Mouse (Mus musculus): ENCODE measurements around the gene Hadh. TPM values are rescaled to one million over a fixed set of nuclear protein-coding genes. Genes with fewer than 3 reads are reported as not detected.

Hadh gene
- polyA plus RNA-seq, 1 experiment from 2014 or later: 74.1 TPM

DNA sequence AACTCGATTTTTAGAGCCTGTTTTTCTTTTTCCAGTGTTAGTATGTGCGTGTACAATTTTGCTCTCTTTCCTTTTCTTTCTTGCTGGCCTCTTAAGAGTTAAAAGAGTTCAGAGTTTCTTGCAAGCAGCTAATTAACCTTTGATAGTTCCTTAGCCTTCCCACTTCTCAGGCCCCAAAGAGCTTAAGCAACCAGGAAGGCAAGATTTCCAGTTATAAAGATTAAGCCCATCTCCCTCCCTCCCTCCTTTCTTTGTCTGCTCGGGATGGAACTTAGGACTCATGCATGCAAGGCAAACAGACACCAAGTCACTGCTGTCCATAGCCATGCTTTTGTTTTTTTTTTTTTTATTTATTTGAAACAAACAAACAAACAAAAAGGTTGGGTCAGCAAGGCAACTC lies 21.1 kb upstream of the Hadh start:
- ATAC-seq (replicated peaks; ENCODE audit: low FRiP score) (no peak), DNase-seq (ENCODE audit: low spot score) (no peak)
- no peaks in the 10 kb centered on the region for H3K27me3 ChIP-seq (ENCODE audit: control insufficient read depth, insufficient read depth, low read length)
- H3K36me3 ChIP-seq (ENCODE audit: control insufficient read depth, insufficient read depth, low read length): no peaks in the 10 kb centered on the region; the same call in 1 of the 2 replicates
- H3K27ac ChIP-seq (ENCODE audit: low read depth, low read length): no peak overlapping the region
- no peak overlapping the region for H3K9ac ChIP-seq (ENCODE audit: low read length)
- no peak overlapping the region for H3K4me3 ChIP-seq (ENCODE audit: low read depth, low read length)
- H3K4me1 ChIP-seq (replicated peaks; ENCODE audit: control insufficient read depth, insufficient read depth, low read length): no peaks in the 10 kb centered on the region
- H3K9me3 ChIP-seq (ENCODE audit: control insufficient read depth, low read length): no peaks in the 10 kb centered on the region
- 65% methylated on average over 3 of the region's 3 CpGs for WGBS
- no peak overlapping the region for H3K4me2 ChIP-seq (ENCODE audit: low read depth, low read length, severe bottlenecking)

DNA sequence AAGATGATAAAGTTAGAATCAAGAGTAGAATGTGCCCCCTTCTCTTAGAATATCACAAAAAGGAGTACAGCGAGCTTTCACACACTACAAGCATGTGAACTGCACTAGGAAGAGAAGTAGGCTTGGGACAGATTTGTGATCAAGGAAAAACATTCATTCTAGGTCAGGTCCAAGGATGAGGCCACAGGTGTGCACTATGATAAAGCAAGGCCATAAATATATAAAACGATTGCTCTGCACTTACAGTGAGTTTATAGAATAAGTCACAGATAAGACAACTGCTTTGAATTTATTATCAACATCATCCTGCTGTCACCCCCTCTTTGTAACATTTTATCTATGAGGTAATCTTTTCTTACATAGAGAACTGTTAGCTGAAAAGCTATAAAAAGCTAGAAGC lies 20.4 kb upstream of the Hadh start:
- Histone ChIP-seq H3K4me2 (ENCODE audit: low read depth, low read length, severe bottlenecking) (no peak overlapping the region), H3K9ac (ENCODE audit: low read length) (no peak overlapping the region), H3K4me1 (replicated peaks; ENCODE audit: control insufficient read depth, insufficient read depth, low read length) (no peaks in the 10 kb centered on the region), H3K27ac (ENCODE audit: low read depth, low read length) (no peak overlapping the region), H3K36me3 (ENCODE audit: control insufficient read depth, insufficient read depth, low read length) (no peaks in the 10 kb centered on the region; the same call in 1 of the 2 replicates), H3K27me3 (ENCODE audit: control insufficient read depth, insufficient read depth, low read length) (no peaks in the 10 kb centered on the region), H3K9me3 (ENCODE audit: control insufficient read depth, low read length) (no peaks in the 10 kb centered on the region), H3K4me3 (ENCODE audit: low read depth, low read length) (no peak overlapping the region)
- DNase-seq (ENCODE audit: low spot score) (no peak), ATAC-seq (replicated peaks; ENCODE audit: low FRiP score) (no peak)
- 92% methylated on average over 2 of the region's 2 CpGs for whole genome bisulfite sequencing

DNA sequence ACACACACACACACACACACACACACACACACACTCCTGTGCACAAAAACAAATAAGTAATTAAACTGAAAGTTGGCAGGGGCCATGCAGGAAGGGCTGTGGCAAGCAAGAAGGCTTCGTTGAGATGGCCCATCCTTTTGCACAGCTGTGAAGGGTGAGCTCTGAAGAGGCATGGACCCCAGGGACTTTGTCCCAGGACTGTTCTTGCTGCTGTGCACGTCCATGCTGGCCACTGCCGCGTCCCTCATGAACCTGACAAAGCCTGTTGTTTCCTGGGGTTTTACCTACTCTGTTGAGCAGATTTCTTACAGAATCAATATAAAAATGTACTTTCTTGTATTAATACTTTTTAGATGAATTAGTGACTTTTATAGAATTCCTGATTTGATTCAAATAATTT lies 20.0 kb upstream of the Hadh start:
- Histone ChIP-seq H3K4me2 (ENCODE audit: low read depth, low read length, severe bottlenecking) (no peak overlapping the region), H3K9ac (ENCODE audit: low read length) (no peak overlapping the region), H3K4me3 (ENCODE audit: low read depth, low read length) (no peak overlapping the region), H3K4me1 (replicated peaks; ENCODE audit: control insufficient read depth, insufficient read depth, low read length) (no peaks in the 10 kb centered on the region), H3K36me3 (ENCODE audit: control insufficient read depth, insufficient read depth, low read length) (no peaks in the 10 kb centered on the region; the same call in 1 of the 2 replicates), H3K9me3 (ENCODE audit: control insufficient read depth, low read length) (no peaks in the 10 kb centered on the region), H3K27me3 (ENCODE audit: control insufficient read depth, insufficient read depth, low read length) (no peaks in the 10 kb centered on the region), H3K27ac (ENCODE audit: low read depth, low read length) (no peak overlapping the region)
- 83% methylated on average over 4 of the region's 4 CpGs for WGBS
- no peak for DNase-seq (ENCODE audit: low spot score)
- ATAC-seq (replicated peaks; ENCODE audit: low FRiP score): no peak

- H3K4me2 ChIP-seq (ENCODE audit: low read depth, low read length, severe bottlenecking): no peak overlapping the region
- DNase-seq (ENCODE audit: low spot score): no peak
- 93% methylated on average over 4 of the region's 4 CpGs for WGBS
- no peak for ATAC-seq (replicated peaks; ENCODE audit: low FRiP score)
- H3K9ac ChIP-seq (ENCODE audit: low read length): no peak overlapping the region
- H3K4me3 ChIP-seq (ENCODE audit: low read depth, low read length): no peak overlapping the region
- no peaks in the 10 kb centered on the region for H3K36me3 ChIP-seq (ENCODE audit: control insufficient read depth, insufficient read depth, low read length)
- H3K27me3 ChIP-seq (ENCODE audit: control insufficient read depth, insufficient read depth, low read length): no peaks in the 10 kb centered on the region
- H3K27ac ChIP-seq (ENCODE audit: low read depth, low read length): no peak overlapping the region
- H3K4me1 ChIP-seq (replicated peaks; ENCODE audit: control insufficient read depth, insufficient read depth, low read length): no peaks in the 10 kb centered on the region; the same call in 1 of the 2 replicates
- no peaks in the 10 kb centered on the region; the same call in 1 of the 2 replicates for H3K9me3 ChIP-seq (ENCODE audit: control insufficient read depth, low read length)
Measured at GRCm38 (mm10) chr3:131274151-131274550, 2.2 kb upstream of the Hadh start.

DNA sequence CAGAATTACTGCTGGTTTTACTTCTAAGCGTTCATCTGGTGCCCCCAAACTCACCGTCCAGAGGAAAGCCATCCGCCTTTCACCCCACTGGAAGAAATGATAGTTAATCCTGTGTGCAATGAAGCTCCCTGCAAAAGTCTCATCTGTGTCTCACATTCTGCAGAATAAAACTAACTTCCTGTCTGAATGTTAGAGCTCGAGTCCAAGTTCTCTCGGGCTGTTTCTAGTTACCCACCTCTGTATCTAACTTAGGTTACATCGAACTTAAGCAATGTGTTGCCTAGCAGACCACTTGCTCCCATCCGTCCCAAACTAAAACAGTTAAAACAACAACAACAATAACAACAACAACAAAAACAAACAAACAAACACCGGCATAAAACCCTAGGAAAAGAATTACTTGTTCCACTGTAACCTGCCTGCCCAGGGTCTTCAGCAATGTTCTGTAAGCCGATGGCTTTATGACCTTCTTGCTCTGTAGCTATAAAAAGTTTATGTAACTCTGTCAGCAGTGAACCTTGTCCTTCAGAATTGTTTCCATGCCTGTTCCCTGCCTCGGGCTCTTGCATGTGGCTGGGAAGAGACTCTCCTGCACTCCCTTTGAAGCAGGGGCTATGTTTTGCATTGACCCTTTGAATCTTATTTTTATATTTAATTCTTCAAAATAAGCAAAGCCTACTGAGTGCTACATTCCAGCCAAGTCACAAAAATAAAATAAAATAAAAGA lies 636 bp upstream of the Hadh start:
- H3K4me2 ChIP-seq (ENCODE audit: low read depth, low read length, severe bottlenecking): peak overlapping the region; percentile 72
- ATAC-seq (replicated peaks; ENCODE audit: low FRiP score) (no peak), DNase-seq (ENCODE audit: low spot score) (no peak)
- no peaks in the 10 kb centered on the region for H3K27me3 ChIP-seq (ENCODE audit: control insufficient read depth, insufficient read depth, low read length)
- H3K27ac ChIP-seq (ENCODE audit: low read depth, low read length): no peak overlapping the region
- peak overlapping the region; percentile 47 for H3K4me3 ChIP-seq (ENCODE audit: low read depth, low read length)
- H3K36me3 ChIP-seq (ENCODE audit: control insufficient read depth, insufficient read depth, low read length): no peaks in the 10 kb centered on the region
- peak overlapping the region; percentile 54 for H3K9ac ChIP-seq (ENCODE audit: low read length)
- no peaks in the 10 kb centered on the region for H3K9me3 ChIP-seq (ENCODE audit: control insufficient read depth, low read length)
- no peaks in the 10 kb centered on the region; the same call in 1 of the 2 replicates for H3K4me1 ChIP-seq (replicated peaks; ENCODE audit: control insufficient read depth, insufficient read depth, low read length)
- 65% methylated on average over 10 of the region's 10 CpGs for WGBS

- peak overlapping the region; percentile 72 for H3K4me2 ChIP-seq (ENCODE audit: low read depth, low read length, severe bottlenecking)
- H3K36me3 ChIP-seq (ENCODE audit: control insufficient read depth, insufficient read depth, low read length): no peaks in the 10 kb centered on the region
- no peaks in the 10 kb centered on the region; the same call in 1 of the 2 replicates for H3K4me1 ChIP-seq (replicated peaks; ENCODE audit: control insufficient read depth, insufficient read depth, low read length)
- no peaks in the 10 kb centered on the region for H3K27me3 ChIP-seq (ENCODE audit: control insufficient read depth, insufficient read depth, low read length)
- no peak overlapping the region for H3K27ac ChIP-seq (ENCODE audit: low read depth, low read length)
- DNase-seq (ENCODE audit: low spot score) (peak; percentile 71), ATAC-seq (replicated peaks; ENCODE audit: low FRiP score) (peak; percentile 37; the same call in 1 of the 2 replicates)
- H3K4me3 ChIP-seq (ENCODE audit: low read depth, low read length): peak overlapping the region; percentile 47
- H3K9ac ChIP-seq (ENCODE audit: low read length): peak overlapping the region; percentile 54
- H3K9me3 ChIP-seq (ENCODE audit: control insufficient read depth, low read length): no peaks in the 10 kb centered on the region
- 8% methylated on average over 8 of the region's 8 CpGs for WGBS
Measured at GRCm38 (mm10) chr3:131271157-131271556, 744 bp downstream of the Hadh start.

GRCm38 (mm10) chr3:131270381-131270780 lies 1.5 kb downstream of the Hadh start:
- Histone ChIP-seq H3K36me3 (ENCODE audit: control insufficient read depth, insufficient read depth, low read length) (no peaks in the 10 kb centered on the region), H3K9me3 (ENCODE audit: control insufficient read depth, low read length) (no peaks in the 10 kb centered on the region), H3K27me3 (ENCODE audit: control insufficient read depth, insufficient read depth, low read length) (no peaks in the 10 kb centered on the region), H3K4me2 (ENCODE audit: low read depth, low read length, severe bottlenecking) (peak overlapping the region; percentile 72; the same call in 1 of the 2 replicates), H3K9ac (ENCODE audit: low read length) (no peak overlapping the region), H3K27ac (ENCODE audit: low read depth, low read length) (no peak overlapping the region), H3K4me3 (ENCODE audit: low read depth, low read length) (no peak overlapping the region; the same call in 1 of the 2 replicates), H3K4me1 (replicated peaks; ENCODE audit: control insufficient read depth, insufficient read depth, low read length) (no peaks in the 10 kb centered on the region; the same call in 1 of the 2 replicates)
- WGBS: 13% methylated on average over 6 of the region's 6 CpGs
- DNase-seq (ENCODE audit: low spot score): no peak
- no peak for ATAC-seq (replicated peaks; ENCODE audit: low FRiP score)

GRCm38 (mm10) chr3:131266366-131267050 lies 5.4 kb downstream of the Hadh start:
- Histone ChIP-seq H3K9ac (ENCODE audit: low read length) (no peak overlapping the region), H3K36me3 (ENCODE audit: control insufficient read depth, insufficient read depth, low read length) (no peaks in the 10 kb centered on the region), H3K9me3 (ENCODE audit: control insufficient read depth, low read length) (no peaks in the 10 kb centered on the region), H3K27ac (ENCODE audit: low read depth, low read length) (no peak overlapping the region), H3K4me3 (ENCODE audit: low read depth, low read length) (no peak overlapping the region), H3K4me1 (replicated peaks; ENCODE audit: control insufficient read depth, insufficient read depth, low read length) (no peaks in the 10 kb centered on the region; the same call in 1 of the 2 replicates), H3K4me2 (ENCODE audit: low read depth, low read length, severe bottlenecking) (no peak overlapping the region), H3K27me3 (ENCODE audit: control insufficient read depth, insufficient read depth, low read length) (no peaks in the 10 kb centered on the region)
- WGBS: 94% methylated on average over 3 of the region's 3 CpGs
- no peak for DNase-seq (ENCODE audit: low spot score)
- no peak for ATAC-seq (replicated peaks; ENCODE audit: low FRiP score)

Measured in forebrain, embryonic 11.5 days (tissue).